Mouse (Mus musculus) forebrain, embryonic 11.5 days (tissue): ENCODE measurements around the gene Plppr5. TPM values are rescaled to one million over a fixed set of nuclear protein-coding genes. Genes with fewer than 3 reads are reported as not detected.

ENCODE experiments used
- ATAC-seq: fragments of 200-750 bp; cut with Nextera tagmentation; replicated peaks from 2 replicates; pipeline ENCODE4 v1.8.0; 2017; ENCODE audit warnings: moderate TSS enrichment; ENCODE audit not compliant: low FRiP score
- DNase-seq: peaks from one replicate; pipeline ENCODE4 v3.0.0-alpha.2; 2017; ENCODE audit warnings: low spot score
- H3K27ac ChIP-seq: fragments of 300-500 bp; sonication (generic); 2 replicates; pipeline ENCODE4 v1.5.1; 2014; ENCODE audit warnings: low read depth, low read length
- H3K27me3 ChIP-seq: fragments of 300-500 bp; sonication (generic); 2 replicates; pipeline ENCODE4 v1.6.1; 2014; ENCODE audit warnings: mild to moderate bottlenecking, low read length, mixed read lengths; ENCODE audit not compliant: control insufficient read depth, insufficient read depth
- H3K36me3 ChIP-seq: fragments of 300-500 bp; sonication (generic); 2 replicates; pipeline ENCODE4 v1.6.1; 2014; ENCODE audit warnings: mild to moderate bottlenecking, low read length, moderate library complexity, mixed read lengths; ENCODE audit not compliant: control insufficient read depth, insufficient read depth
- H3K4me1 ChIP-seq: fragments of 300-500 bp; sonication (generic); replicated peaks from 2 replicates; pipeline ENCODE4 v1.6.1; 2014; ENCODE audit warnings: low read length, mixed read lengths; ENCODE audit not compliant: control insufficient read depth, insufficient read depth
- H3K4me2 ChIP-seq: fragments of 300-500 bp; sonication (generic); 2 replicates; pipeline ENCODE4 v1.6.1; 2014; ENCODE audit warnings: low read depth, mild to moderate bottlenecking, low read length, moderate library complexity, mixed read lengths; ENCODE audit not compliant: severe bottlenecking
- H3K4me3 ChIP-seq: fragments of 300-500 bp; sonication (generic); 2 replicates; pipeline ENCODE4 v1.5.1; 2014; ENCODE audit warnings: low read depth, low read length
- H3K9ac ChIP-seq: fragments of 300-500 bp; sonication (generic); 2 replicates; pipeline ENCODE4 v1.6.1; 2014; ENCODE audit warnings: low read length
- H3K9me3 ChIP-seq: fragments of 300-500 bp; sonication (generic); 2 replicates; pipeline ENCODE4 v1.6.1; 2016; ENCODE audit warnings: low read length, mixed read lengths; ENCODE audit not compliant: control insufficient read depth
- WGBS: fragments of 180-500 bp; shearing (Covaris S2); extraction: QIAGEN DNeasy Blood & Tissue Kit; methylation state at CpG from one replicate; pipeline ENCODE4 v1.1.7; 2014; 5-methylcytosine and 5-hydroxymethylcytosine counted together
- polyA plus RNA-seq: library from polyadenylated mRNA; unstranded; fragments of >200 nt; fragmentation: Nextera tagmentation; extraction: Ambion mirVana; gene quantifications from 2 replicates; pipeline ENCODE4 v1.2.1, GENCODE M21; 2014

Plppr5 gene
- polyA plus RNA-seq, 1 experiment from 2014 or later: 0.29 TPM

GRCm38 (mm10) chr3:117664316-117664715 lies 89.7 kb downstream of the Plppr5 start:
- Histone ChIP-seq H3K27me3 (no peaks in the 10 kb centered on the region), H3K4me2 (no peak overlapping the region), H3K4me1 (no peaks in the 10 kb centered on the region), H3K4me3 (no peak overlapping the region), H3K9me3 (no peaks in the 10 kb centered on the region), H3K9ac (no peak overlapping the region), H3K27ac (no peak overlapping the region), H3K36me3 (no peaks in the 10 kb centered on the region)
- no peak for ATAC-seq
- 74% methylated on average over 1 of the region's 1 CpGs for WGBS
- DNase-seq: no peak

DNA sequence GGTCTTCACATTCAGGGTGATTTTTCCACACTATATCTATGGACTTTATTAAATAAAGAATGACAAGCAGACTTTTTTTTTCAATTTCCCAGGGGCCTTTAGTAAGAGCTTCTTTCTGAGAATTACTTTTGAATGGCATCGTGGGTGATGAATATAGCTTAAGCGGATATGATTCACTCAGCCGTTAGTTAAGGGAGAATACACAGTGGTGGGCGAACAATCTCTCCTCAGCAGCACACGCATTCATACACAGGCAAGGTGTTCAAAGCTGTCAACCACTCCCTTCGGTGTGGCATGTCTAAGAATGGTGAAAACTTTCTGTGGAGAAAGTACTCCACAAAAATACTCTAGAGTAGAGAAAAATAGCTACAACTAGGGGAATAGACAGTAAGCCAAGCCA lies 104.6 kb downstream of the Plppr5 start:
- 93% methylated on average over 6 of the region's 6 CpGs for WGBS
- no peaks in the 10 kb centered on the region for H3K27me3 ChIP-seq
- no peak overlapping the region for H3K4me2 ChIP-seq
- ATAC-seq (no peak), DNase-seq (no peak)
- H3K36me3 ChIP-seq: no peaks in the 10 kb centered on the region
- H3K9me3 ChIP-seq: no peaks in the 10 kb centered on the region
- H3K4me3 ChIP-seq: no peak overlapping the region
- H3K27ac ChIP-seq: no peak overlapping the region
- no peak overlapping the region for H3K9ac ChIP-seq
- H3K4me1 ChIP-seq: no peaks in the 10 kb centered on the region

GRCm38 (mm10) chr3:117684640-117685039 lies 110.0 kb downstream of the Plppr5 start:
- no peak overlapping the region for H3K9ac ChIP-seq
- no peaks in the 10 kb centered on the region for H3K36me3 ChIP-seq
- WGBS: 44% methylated on average over 6 of the region's 6 CpGs
- H3K27ac ChIP-seq: no peak overlapping the region
- H3K9me3 ChIP-seq: no peaks in the 10 kb centered on the region
- no peak overlapping the region for H3K4me2 ChIP-seq
- ATAC-seq (peak; percentile 63; the same call in 1 of the 2 replicates), DNase-seq (no peak)
- H3K4me1 ChIP-seq: no peaks in the 10 kb centered on the region
- no peak overlapping the region for H3K4me3 ChIP-seq
- no peaks in the 10 kb centered on the region for H3K27me3 ChIP-seq

DNA sequence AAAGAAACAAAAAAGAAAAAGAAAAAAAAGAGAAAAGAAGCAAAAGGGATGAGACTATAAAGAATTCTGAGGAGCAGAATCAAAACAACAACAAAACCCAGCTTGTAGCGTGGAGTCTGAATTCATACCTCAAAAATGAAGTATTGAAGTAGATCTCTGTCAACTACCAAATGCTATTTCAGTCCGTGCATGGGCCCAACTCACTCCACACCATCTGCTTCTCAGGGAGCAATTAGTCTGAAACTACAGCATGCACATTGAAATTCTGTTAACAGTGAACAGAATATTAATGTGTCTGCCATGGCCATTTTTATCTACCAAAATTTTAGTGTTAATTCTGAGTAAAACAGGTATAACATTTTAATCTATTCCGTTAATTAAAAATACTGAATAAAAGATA lies 111.4 kb downstream of the Plppr5 start:
- DNase-seq: no peak
- 94% methylated on average over 3 of the region's 3 CpGs for WGBS
- H3K9ac ChIP-seq: no peak overlapping the region
- ATAC-seq: no peak
- H3K4me1 ChIP-seq: no peaks in the 10 kb centered on the region
- H3K4me2 ChIP-seq: no peak overlapping the region
- H3K27ac ChIP-seq: no peak overlapping the region
- H3K4me3 ChIP-seq: no peak overlapping the region
- H3K27me3 ChIP-seq: no peaks in the 10 kb centered on the region
- H3K9me3 ChIP-seq: no peaks in the 10 kb centered on the region
- no peaks in the 10 kb centered on the region for H3K36me3 ChIP-seq

- Histone ChIP-seq H3K4me1 (no peaks in the 10 kb centered on the region), H3K27me3 (no peaks in the 10 kb centered on the region), H3K27ac (no peak overlapping the region), H3K9me3 (no peaks in the 10 kb centered on the region), H3K4me3 (no peak overlapping the region), H3K4me2 (no peak overlapping the region), H3K36me3 (no peaks in the 10 kb centered on the region), H3K9ac (no peak overlapping the region)
- WGBS: 87% methylated on average over 7 of the region's 7 CpGs
- ATAC-seq: no peak
- no peak for DNase-seq
Observed at GRCm38 (mm10) chr3:117686648-117687047, 112.0 kb downstream of the Plppr5 start.

DNA sequence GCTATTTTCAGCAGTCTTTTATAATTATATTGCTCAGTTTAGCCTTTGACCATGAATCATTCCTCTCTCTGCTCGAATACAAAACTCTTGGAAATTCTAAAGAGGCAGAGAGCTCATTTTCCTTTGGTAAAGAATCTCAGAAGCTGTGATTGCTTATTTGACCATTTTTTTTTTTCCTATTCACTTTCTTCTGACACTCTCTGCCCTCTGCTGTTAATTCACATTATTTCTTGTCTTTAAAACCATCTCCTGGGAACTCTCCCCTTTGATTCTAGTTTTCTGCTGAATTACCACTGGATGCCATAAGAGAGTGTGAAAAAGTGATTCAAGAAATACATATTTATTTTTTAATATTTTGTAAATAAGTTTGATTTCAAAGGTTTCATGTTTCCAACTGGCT lies 120.1 kb downstream of the Plppr5 start:
- no peak overlapping the region for H3K4me3 ChIP-seq
- no peaks in the 10 kb centered on the region for H3K4me1 ChIP-seq
- H3K4me2 ChIP-seq: no peak overlapping the region
- WGBS: 64% methylated on average over 1 of the region's 1 CpGs
- ATAC-seq (no peak), DNase-seq (no peak)
- H3K36me3 ChIP-seq: no peaks in the 10 kb centered on the region
- no peak overlapping the region for H3K9ac ChIP-seq
- no peaks in the 10 kb centered on the region for H3K27me3 ChIP-seq
- H3K27ac ChIP-seq: no peak overlapping the region
- H3K9me3 ChIP-seq: no peaks in the 10 kb centered on the region

- ATAC-seq (no peak), DNase-seq (no peak)
- no peaks in the 10 kb centered on the region for H3K36me3 ChIP-seq
- no peak overlapping the region for H3K4me2 ChIP-seq
- H3K27me3 ChIP-seq: no peaks in the 10 kb centered on the region
- H3K27ac ChIP-seq: no peak overlapping the region
- no peaks in the 10 kb centered on the region for H3K9me3 ChIP-seq
- H3K4me3 ChIP-seq: no peak overlapping the region
- no peak overlapping the region for H3K9ac ChIP-seq
- H3K4me1 ChIP-seq: no peaks in the 10 kb centered on the region
- WGBS: 97% methylated on average over 5 of the region's 5 CpGs
Observed at GRCm38 (mm10) chr3:117696350-117696749, 121.7 kb downstream of the Plppr5 start.

GRCm38 (mm10) chr3:117708788-117709187 lies 134.2 kb downstream of the Plppr5 start:
- H3K9me3 ChIP-seq: no peaks in the 10 kb centered on the region
- H3K27ac ChIP-seq: no peak overlapping the region
- DNase-seq: no peak
- H3K4me1 ChIP-seq: no peaks in the 10 kb centered on the region
- H3K4me2 ChIP-seq: no peak overlapping the region
- H3K9ac ChIP-seq: no peak overlapping the region
- ATAC-seq: no peak
- H3K27me3 ChIP-seq: no peaks in the 10 kb centered on the region
- H3K36me3 ChIP-seq: no peaks in the 10 kb centered on the region
- no peak overlapping the region for H3K4me3 ChIP-seq

DNA sequence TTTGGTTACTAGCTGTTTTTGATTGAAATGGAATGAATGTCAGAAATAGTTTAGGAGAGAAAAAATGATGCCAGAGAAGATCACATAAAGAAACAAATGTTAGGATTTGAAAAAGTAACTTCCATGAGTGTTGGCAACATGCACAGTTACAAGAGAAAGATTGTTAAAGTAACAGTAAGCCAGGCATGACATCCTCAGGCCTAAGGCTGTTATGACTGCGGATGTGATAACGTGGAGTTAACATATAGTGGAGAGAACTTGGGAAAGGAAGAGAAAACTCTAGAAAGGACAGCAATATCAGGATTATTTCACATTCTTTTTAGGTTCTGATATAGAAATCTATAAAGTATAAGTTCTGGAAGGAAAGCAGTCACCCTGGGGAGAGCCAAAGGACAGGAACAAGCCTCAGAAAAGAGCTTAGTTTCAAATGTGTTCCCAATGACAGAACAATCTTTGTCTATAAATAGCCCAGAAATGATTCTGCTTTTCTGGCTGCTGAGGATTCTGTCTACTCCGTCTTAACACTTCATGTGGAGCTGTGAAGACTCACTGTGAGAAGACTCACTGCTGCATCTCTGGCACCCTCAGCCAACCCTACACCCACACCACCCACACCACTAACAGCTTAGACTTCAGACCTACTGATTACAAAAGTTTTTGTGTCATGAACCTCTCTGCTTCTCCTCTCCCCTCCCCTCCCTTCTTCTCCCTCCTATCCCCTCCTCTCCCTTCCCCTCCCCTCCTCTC lies 142.1 kb downstream of the Plppr5 start:
- ATAC-seq (no peak), DNase-seq (no peak)
- H3K36me3 ChIP-seq: no peaks in the 10 kb centered on the region
- H3K4me1 ChIP-seq: no peaks in the 10 kb centered on the region
- no peak overlapping the region for H3K27ac ChIP-seq
- no peak overlapping the region for H3K9ac ChIP-seq
- WGBS: 87% methylated on average over 3 of the region's 3 CpGs
- H3K4me2 ChIP-seq: no peak overlapping the region
- no peaks in the 10 kb centered on the region for H3K9me3 ChIP-seq
- H3K4me3 ChIP-seq: no peak overlapping the region
- no peaks in the 10 kb centered on the region for H3K27me3 ChIP-seq
